Mouse (Mus musculus) granulocyte monocyte progenitor cell, adult 5-6 weeks (primary cell): ENCODE measurements around the gene Lbhd1. TPM values are rescaled to one million over a fixed set of nuclear protein-coding genes. Genes with fewer than 3 reads are reported as not detected.

ENCODE experiments used
- total RNA-seq, 2 experiments: library from RNA; stranded (forward) in 1 of 2; stranded (reverse) in 1 of 2; fragments of 200-712, 200-1000 nt in 1 of 2; fragments of >200 nt in 1 of 2; fragmentation: Nextera tagmentation in 1 of 2; gene quantifications; 2 replicates each; pipeline ENCODE4 v1.2.3; 2014 to 2017

Gene Lbhd1
- total RNA-seq, 2 experiments from 2014 or later: 37.8 to 65.5 TPM

Other genes starting within 250 kb of the Lbhd1 start
Only the 30 nearest of the 32 such genes appear.
- gene Slc3a2, start 160.4 kb upstream of the Lbhd1 start, total RNA-seq (2014; fragmentation: Nextera tagmentation): 60.1 and 70.1 TPM in 2 replicates
- gene Slc3a2, start 160.4 kb upstream of the Lbhd1 start, total RNA-seq (2017): 78.5 and 87.2 TPM in 2 replicates
- 122 and 136 TPM in 2 replicates for gene Wdr74, start 147.9 kb upstream of the Lbhd1 start, total RNA-seq (2014; fragmentation: Nextera tagmentation)
- gene Wdr74, start 147.9 kb upstream of the Lbhd1 start, total RNA-seq (2017): 96.6 and 196 TPM in 2 replicates
- not detected in 2 replicates for gene 1700092M07Rik, start 143.0 kb upstream of the Lbhd1 start, total RNA-seq (2014; fragmentation: Nextera tagmentation)
- 2.5 TPM in 2 replicates for gene 1700092M07Rik, start 143.0 kb upstream of the Lbhd1 start, total RNA-seq (2017)
- gene Stx5a, start 142.3 kb upstream of the Lbhd1 start, total RNA-seq (2014; fragmentation: Nextera tagmentation): 63.4 and 64.7 TPM in 2 replicates
- 43.0 and 62.0 TPM in 2 replicates for gene Stx5a, start 142.3 kb upstream of the Lbhd1 start, total RNA-seq (2017)
- gene Nxf1, start 126.7 kb upstream of the Lbhd1 start, total RNA-seq (2014; fragmentation: Nextera tagmentation): 268 and 347 TPM in 2 replicates
- 89.4 and 113 TPM in 2 replicates for gene Nxf1, start 126.7 kb upstream of the Lbhd1 start, total RNA-seq (2017)
- 61.2 and 62.7 TPM in 2 replicates for gene Tmem223, start 112.7 kb upstream of the Lbhd1 start, total RNA-seq (2014; fragmentation: Nextera tagmentation)
- gene Tmem223, start 112.7 kb upstream of the Lbhd1 start, total RNA-seq (2017): 35.7 and 40.6 TPM in 2 replicates
- gene Tmem179b, start 109.3 kb upstream of the Lbhd1 start, total RNA-seq (2014; fragmentation: Nextera tagmentation): 141 and 147 TPM in 2 replicates
- gene Tmem179b, start 109.3 kb upstream of the Lbhd1 start, total RNA-seq (2017): 69.5 and 81.3 TPM in 2 replicates
- 19.1 and 20.5 TPM in 2 replicates for gene Taf6l, start 97.3 kb upstream of the Lbhd1 start, total RNA-seq (2014; fragmentation: Nextera tagmentation)
- 10.0 and 15.6 TPM in 2 replicates for gene Taf6l, start 97.3 kb upstream of the Lbhd1 start, total RNA-seq (2017)
- gene Polr2g, start 85.2 kb upstream of the Lbhd1 start, total RNA-seq (2014; fragmentation: Nextera tagmentation): 112 and 148 TPM in 2 replicates
- 51.7 and 69.8 TPM in 2 replicates for gene Polr2g, start 85.2 kb upstream of the Lbhd1 start, total RNA-seq (2017)
- 3.1 TPM in 2 replicates for gene Zbtb3, start 81.2 kb upstream of the Lbhd1 start, total RNA-seq (2014; fragmentation: Nextera tagmentation)
- 2.7 and 3.0 TPM in 2 replicates for gene Zbtb3, start 81.2 kb upstream of the Lbhd1 start, total RNA-seq (2017)
- gene Ttc9c, start 64.4 kb upstream of the Lbhd1 start, total RNA-seq (2014; fragmentation: Nextera tagmentation): 41.3 and 42.1 TPM in 2 replicates
- 62.8 and 65.0 TPM in 2 replicates for gene Ttc9c, start 64.4 kb upstream of the Lbhd1 start, total RNA-seq (2017)
- 71.4 and 85.1 TPM in 2 replicates for gene Hnrnpul2, start 63.7 kb upstream of the Lbhd1 start, total RNA-seq (2014; fragmentation: Nextera tagmentation)
- 82.8 and 88.5 TPM in 2 replicates for gene Hnrnpul2, start 63.7 kb upstream of the Lbhd1 start, total RNA-seq (2017)
- gene AC129217.1, start 54.0 kb upstream of the Lbhd1 start, total RNA-seq (2014; fragmentation: Nextera tagmentation): not detected in 2 replicates
- gene AC129217.1, start 54.0 kb upstream of the Lbhd1 start, total RNA-seq (2017): 34.1 TPM in 1 of 2 replicates, not detected in the other
- 61.8 and 89.4 TPM in 2 replicates for gene Bscl2, start 46.3 kb upstream of the Lbhd1 start, total RNA-seq (2014; fragmentation: Nextera tagmentation)
- 33.9 and 34.6 TPM in 2 replicates for gene Bscl2, start 46.3 kb upstream of the Lbhd1 start, total RNA-seq (2017)
- not detected in 2 replicates for gene Gng3, start 44.5 kb upstream of the Lbhd1 start, total RNA-seq (2014; fragmentation: Nextera tagmentation)
- 0.26 TPM in 1 of 2 replicates, not detected in the other for gene Gng3, start 44.5 kb upstream of the Lbhd1 start, total RNA-seq (2017)
- 0.11 TPM in 1 of 2 replicates, not detected in the other for gene Lrrn4cl, start 33.0 kb upstream of the Lbhd1 start, total RNA-seq (2014; fragmentation: Nextera tagmentation)
- not detected in 2 replicates for gene Lrrn4cl, start 33.0 kb upstream of the Lbhd1 start, total RNA-seq (2017)
- gene Ubxn1, start 12.2 kb upstream of the Lbhd1 start, total RNA-seq (2014; fragmentation: Nextera tagmentation): 115 and 150 TPM in 2 replicates
- gene Ubxn1, start 12.2 kb upstream of the Lbhd1 start, total RNA-seq (2017): 135 and 136 TPM in 2 replicates
- 57.3 and 67.4 TPM in 2 replicates for gene Uqcc3, start 2.8 kb upstream of the Lbhd1 start, total RNA-seq (2014; fragmentation: Nextera tagmentation)
- gene Uqcc3, start 2.8 kb upstream of the Lbhd1 start, total RNA-seq (2017): 66.9 and 100 TPM in 2 replicates
- gene Gm49403, start 198 bp downstream of the Lbhd1 start, total RNA-seq (2014; fragmentation: Nextera tagmentation): not detected in 2 replicates
- not detected in 2 replicates for gene Gm49403, start 198 bp downstream of the Lbhd1 start, total RNA-seq (2017)
- gene 1810009A15Rik, start 5.1 kb downstream of the Lbhd1 start, total RNA-seq (2014; fragmentation: Nextera tagmentation): 70.2 and 82.4 TPM in 2 replicates
- 92.1 and 109 TPM in 2 replicates for gene 1810009A15Rik, start 5.1 kb downstream of the Lbhd1 start, total RNA-seq (2017)
- not detected in 2 replicates for gene Gm49416, start 5.2 kb downstream of the Lbhd1 start, total RNA-seq (2014; fragmentation: Nextera tagmentation)
- gene Gm49416, start 5.2 kb downstream of the Lbhd1 start, total RNA-seq (2017): not detected in 2 replicates
- 23.7 and 30.3 TPM in 2 replicates for gene Ints5, start 9.3 kb downstream of the Lbhd1 start, total RNA-seq (2014; fragmentation: Nextera tagmentation)
- gene Ints5, start 9.3 kb downstream of the Lbhd1 start, total RNA-seq (2017): 11.6 and 13.5 TPM in 2 replicates
- gene Ganab, start 14.3 kb downstream of the Lbhd1 start, total RNA-seq (2014; fragmentation: Nextera tagmentation): 143 and 154 TPM in 2 replicates
- 105 and 107 TPM in 2 replicates for gene Ganab, start 14.3 kb downstream of the Lbhd1 start, total RNA-seq (2017)
- 25.9 and 34.4 TPM in 2 replicates for gene B3gat3, start 36.6 kb downstream of the Lbhd1 start, total RNA-seq (2014; fragmentation: Nextera tagmentation)
- gene B3gat3, start 36.6 kb downstream of the Lbhd1 start, total RNA-seq (2017): 17.2 and 26.5 TPM in 2 replicates
- gene Rom1, start 45.6 kb downstream of the Lbhd1 start, total RNA-seq (2014; fragmentation: Nextera tagmentation): 2.2 and 2.9 TPM in 2 replicates
- 0.22 and 0.52 TPM in 2 replicates for gene Rom1, start 45.6 kb downstream of the Lbhd1 start, total RNA-seq (2017)
- gene Eml3, start 45.8 kb downstream of the Lbhd1 start, total RNA-seq (2014; fragmentation: Nextera tagmentation): 26.1 and 30.2 TPM in 2 replicates
- 27.4 and 31.3 TPM in 2 replicates for gene Eml3, start 45.8 kb downstream of the Lbhd1 start, total RNA-seq (2017)
- gene Mta2, start 58.1 kb downstream of the Lbhd1 start, total RNA-seq (2014; fragmentation: Nextera tagmentation): 115 and 125 TPM in 2 replicates
- gene Mta2, start 58.1 kb downstream of the Lbhd1 start, total RNA-seq (2017): 120 and 123 TPM in 2 replicates
- 17.8 and 28.9 TPM in 2 replicates for gene Tut1, start 70.1 kb downstream of the Lbhd1 start, total RNA-seq (2014; fragmentation: Nextera tagmentation)
- 14.5 and 21.8 TPM in 2 replicates for gene Tut1, start 70.1 kb downstream of the Lbhd1 start, total RNA-seq (2017)
- 1,036 and 1,157 TPM in 2 replicates for gene Eef1g, start 83.3 kb downstream of the Lbhd1 start, total RNA-seq (2014; fragmentation: Nextera tagmentation)
- 748 and 899 TPM in 2 replicates for gene Eef1g, start 83.3 kb downstream of the Lbhd1 start, total RNA-seq (2017)
- 5.8 and 12.1 TPM in 2 replicates for gene Ahnak, start 105.6 kb downstream of the Lbhd1 start, total RNA-seq (2014; fragmentation: Nextera tagmentation)
- gene Ahnak, start 105.6 kb downstream of the Lbhd1 start, total RNA-seq (2017): 14.1 and 14.8 TPM in 2 replicates